Mouse (Mus musculus) brain, embryonic 18.5 days (tissue): ENCODE results near the gene Doc2g.
"Not testable (repeated sequence)": the region's sequence is repeated elsewhere in the genome, so short reads cannot be mapped to it uniquely, and the experiment has no call there.

Experiments used
- DNase-seq: peaks from one replicate; pipeline ENCODE4 v3.0.0-alpha.2; 2012; ENCODE audit warnings: low read depth, low spot score

Gene Doc2g

GRCm38 (mm10) chr19:4003112-4003511 lies at the start of gene Doc2g:
TSS of gene Doc2g (plus strand) at chr19:4003313.
- DNase-seq = no peak

GRCm38 (mm10) chr19:3955033-3955432 lies 48.1 kb upstream of the Doc2g start:
- no peak for DNase-seq

- no peak for DNase-seq
Measured at GRCm38 (mm10) chr19:3955804-3956203, 47.3 kb upstream of the Doc2g start.

GRCm38 (mm10) chr19:3957296-3958036 lies 45.6 kb upstream of the Doc2g start:
- not testable (repeated sequence) for DNase-seq

GRCm38 (mm10) chr19:3958470-3958869 lies 44.6 kb upstream of the Doc2g start, which contains the start of gene Aldh3b3:
TSS of gene Aldh3b3 (plus strand) at chr19:3958645.
- no peak for DNase-seq

- DNase-seq = no peak
Measured at GRCm38 (mm10) chr19:3959030-3959429, 44.1 kb upstream of the Doc2g start.

GRCm38 (mm10) chr19:3960211-3960610 lies 42.9 kb upstream of the Doc2g start:
- no peak for DNase-seq

- DNase-seq = not testable (repeated sequence)
Measured at GRCm38 (mm10) chr19:3961805-3962204, 41.3 kb upstream of the Doc2g start.

- no peak for DNase-seq
Measured at GRCm38 (mm10) chr19:3962469-3962868, 40.6 kb upstream of the Doc2g start.

- DNase-seq = no peak
Measured at GRCm38 (mm10) chr19:3964030-3964429, 39.1 kb upstream of the Doc2g start.

- no peak for DNase-seq
Measured at GRCm38 (mm10) chr19:3966330-3967075, 36.6 kb upstream of the Doc2g start.

- DNase-seq = no peak
Measured at GRCm38 (mm10) chr19:3967258-3967657, 35.9 kb upstream of the Doc2g start.

GRCm38 (mm10) chr19:3972229-3972628 lies 30.9 kb upstream of the Doc2g start, which contains the start of gene Aldh3b2:
TSS of gene Aldh3b2 (plus strand) at chr19:3972328.
- DNase-seq = no peak

- DNase-seq = not testable (repeated sequence)
Measured at GRCm38 (mm10) chr19:3974608-3975007, 28.5 kb upstream of the Doc2g start.

GRCm38 (mm10) chr19:3975866-3976265 lies 27.2 kb upstream of the Doc2g start:
- no peak for DNase-seq

- peak; percentile 42 for DNase-seq
Measured at GRCm38 (mm10) chr19:3980309-3980708, 22.8 kb upstream of the Doc2g start.

GRCm38 (mm10) chr19:3980917-3981316 lies 22.2 kb upstream of the Doc2g start:
- DNase-seq = no peak

- DNase-seq = no peak
Measured at GRCm38 (mm10) chr19:3983527-3984200, 19.4 kb upstream of the Doc2g start.

- no peak for DNase-seq
Measured at GRCm38 (mm10) chr19:3985261-3985681, 17.8 kb upstream of the Doc2g start.

GRCm38 (mm10) chr19:3986334-3986733 lies 16.8 kb upstream of the Doc2g start, which contains the start of gene Acy3:
TSS of gene Acy3 (plus strand) at chr19:3986570.
- no peak for DNase-seq

- no peak for DNase-seq
Measured at GRCm38 (mm10) chr19:3988066-3988465, 15.0 kb upstream of the Doc2g start.

- DNase-seq = no peak
Measured at GRCm38 (mm10) chr19:3988750-3989149, 14.4 kb upstream of the Doc2g start.
